Mouse (Mus musculus) mouse trophoblast stem cell (cell line): ENCODE results near the gene Oprd1.

Source experiments
- in situ Hi-C, 2 experiments: fragments of 300-500 bp; cut with MseI, MboI; formaldehyde crosslinking; loops; 2 replicates in 1 of 2; 3 replicates in 1 of 2; pipeline ENCODE4 v1.15.1; 2025

The Oprd1 gene

GRCm38 (mm10) chr4:132080492-132080983 is 63.7 kb downstream of the Oprd1 start:
- in situ Hi-C loops: loop anchor here in 1 of 2 experiments (10.0 kb wide), 2 partner anchors 94 to 106 kb away; no protein-coding TSS in a partner anchor

DNA sequence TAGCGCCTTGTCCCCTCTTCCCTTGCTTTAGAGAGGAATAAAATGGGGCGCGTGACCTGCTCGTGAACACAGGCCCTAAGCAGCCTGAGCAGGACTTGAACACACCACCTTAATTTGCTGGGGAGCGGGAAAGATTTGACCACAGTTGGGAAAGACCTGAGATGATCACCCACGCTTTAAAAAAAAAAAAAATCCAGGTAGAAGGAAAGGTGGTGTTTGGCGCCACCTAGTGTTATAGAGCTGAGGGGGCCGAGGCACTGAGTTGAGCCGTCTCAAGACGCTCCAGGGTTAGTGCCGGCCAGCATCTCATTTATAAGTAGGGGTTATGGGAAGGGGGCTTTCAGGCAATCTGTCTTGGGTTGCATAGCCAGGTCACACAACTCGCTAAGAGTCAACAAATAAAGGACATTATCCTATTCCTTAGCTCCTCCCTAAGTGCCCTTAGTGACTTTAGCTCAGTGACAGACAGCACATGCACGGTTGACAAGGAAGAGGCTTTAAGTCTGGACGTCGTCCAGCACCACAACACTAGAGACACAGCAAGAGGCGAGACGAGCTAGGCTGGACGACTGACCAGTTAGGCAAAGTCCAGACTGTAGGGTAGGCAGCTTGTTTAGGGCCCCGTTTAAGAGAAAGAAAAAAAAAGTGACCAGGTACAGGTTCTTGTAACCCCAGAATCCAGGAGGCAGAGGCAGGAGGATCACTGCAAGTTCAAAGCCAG is 64.6 kb downstream of the Oprd1 start:
- in situ Hi-C loops: loop anchor here in 1 of 2 experiments (5.0 to 10.0 kb wide), 3 partner anchors 37 to 105 kb away; no protein-coding TSS in a partner anchor

- in situ Hi-C loops: loop anchor here in 1 of 2 experiments (5.0 kb wide), 1 partner anchor 36 kb away; no protein-coding TSS in a partner anchor
Observed at GRCm38 (mm10) chr4:132078296-132078714, 66.0 kb downstream of the Oprd1 start.

DNA sequence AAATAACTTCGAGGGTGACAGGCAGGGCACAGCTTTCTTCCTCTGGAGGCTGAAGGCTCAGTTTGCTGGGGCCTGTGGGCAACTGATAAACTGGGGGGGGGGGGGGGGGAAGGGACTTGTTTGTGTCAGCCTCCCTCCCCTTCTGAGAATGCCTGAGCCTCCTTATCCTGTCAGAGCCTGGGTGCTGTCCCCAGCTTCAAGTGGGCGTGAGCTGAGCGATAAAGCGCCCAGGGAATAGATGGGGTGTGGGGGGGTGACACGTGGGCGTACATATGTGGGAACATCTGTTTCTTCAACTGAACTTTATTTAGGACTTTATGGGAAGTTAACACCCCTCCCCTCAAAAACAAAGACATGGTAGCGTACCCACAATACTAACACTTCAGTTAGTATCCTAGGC is 66.8 kb downstream of the Oprd1 start:
- in situ Hi-C loops: loop anchor here in 1 of 2 experiments (5.0 kb wide), 1 partner anchor 35 kb away; no protein-coding TSS in a partner anchor

DNA sequence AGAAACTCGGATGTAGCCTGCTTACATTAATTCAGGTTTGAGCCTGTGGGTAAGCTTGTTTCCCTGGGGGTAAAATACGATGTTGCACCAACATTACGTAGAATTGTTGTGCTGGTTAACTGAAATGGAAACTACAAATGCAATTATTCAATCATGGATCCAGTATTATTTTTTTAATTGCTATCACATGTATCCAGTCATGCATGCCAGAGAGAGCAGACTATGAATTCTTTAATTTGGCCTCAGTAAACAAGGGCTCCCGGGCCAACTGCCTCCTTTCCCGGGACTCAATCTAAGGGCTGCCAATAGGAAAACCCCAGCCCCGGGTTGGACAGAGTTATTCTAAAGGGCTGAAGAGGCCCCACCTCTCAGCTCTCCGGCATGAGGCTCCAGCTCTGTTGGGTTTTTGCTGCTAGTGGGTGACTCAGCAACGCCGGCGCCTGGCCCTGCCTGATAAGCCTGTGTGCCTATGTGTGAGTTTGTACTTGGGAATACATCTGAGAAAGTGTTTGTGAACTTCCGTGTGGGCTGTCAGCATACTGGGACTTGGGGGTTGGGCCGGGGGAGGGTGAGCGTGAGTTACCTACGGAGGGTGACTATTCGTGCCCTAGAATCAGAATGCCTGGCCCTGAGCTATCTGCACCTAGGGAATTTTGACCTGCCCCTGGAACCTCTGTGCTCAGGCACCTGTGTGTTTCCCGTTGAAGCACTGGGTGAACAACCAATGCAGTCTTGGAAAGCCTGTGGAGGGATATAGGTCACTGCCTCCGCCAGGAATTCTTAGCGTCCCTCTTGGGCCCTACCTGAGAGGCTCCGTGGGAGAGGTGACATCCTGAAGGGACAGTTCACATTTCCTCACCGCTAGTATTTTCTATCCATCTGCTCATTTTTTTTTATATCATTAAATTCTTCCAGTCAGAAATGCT is 67.5 kb downstream of the Oprd1 start:
- in situ Hi-C loops: loop anchor here in 1 of 2 experiments (5.0 kb wide), 1 partner anchor 34 kb away; no protein-coding TSS in a partner anchor

GRCm38 (mm10) chr4:132075796-132076195 is 68.5 kb downstream of the Oprd1 start:
- in situ Hi-C loops: loop anchor here in 1 of 2 experiments (5.0 kb wide), 1 partner anchor 33 kb away; no protein-coding TSS in a partner anchor

- in situ Hi-C loops: loop anchor here in 1 of 2 experiments (5.0 kb wide), 1 partner anchor 33 kb away; no protein-coding TSS in a partner anchor
Observed at GRCm38 (mm10) chr4:132074933-132075769, 69.1 kb downstream of the Oprd1 start, which contains the start of gene Epb41. Gene Epb41, minus strand, starts transcription at chr4:132075321.

DNA sequence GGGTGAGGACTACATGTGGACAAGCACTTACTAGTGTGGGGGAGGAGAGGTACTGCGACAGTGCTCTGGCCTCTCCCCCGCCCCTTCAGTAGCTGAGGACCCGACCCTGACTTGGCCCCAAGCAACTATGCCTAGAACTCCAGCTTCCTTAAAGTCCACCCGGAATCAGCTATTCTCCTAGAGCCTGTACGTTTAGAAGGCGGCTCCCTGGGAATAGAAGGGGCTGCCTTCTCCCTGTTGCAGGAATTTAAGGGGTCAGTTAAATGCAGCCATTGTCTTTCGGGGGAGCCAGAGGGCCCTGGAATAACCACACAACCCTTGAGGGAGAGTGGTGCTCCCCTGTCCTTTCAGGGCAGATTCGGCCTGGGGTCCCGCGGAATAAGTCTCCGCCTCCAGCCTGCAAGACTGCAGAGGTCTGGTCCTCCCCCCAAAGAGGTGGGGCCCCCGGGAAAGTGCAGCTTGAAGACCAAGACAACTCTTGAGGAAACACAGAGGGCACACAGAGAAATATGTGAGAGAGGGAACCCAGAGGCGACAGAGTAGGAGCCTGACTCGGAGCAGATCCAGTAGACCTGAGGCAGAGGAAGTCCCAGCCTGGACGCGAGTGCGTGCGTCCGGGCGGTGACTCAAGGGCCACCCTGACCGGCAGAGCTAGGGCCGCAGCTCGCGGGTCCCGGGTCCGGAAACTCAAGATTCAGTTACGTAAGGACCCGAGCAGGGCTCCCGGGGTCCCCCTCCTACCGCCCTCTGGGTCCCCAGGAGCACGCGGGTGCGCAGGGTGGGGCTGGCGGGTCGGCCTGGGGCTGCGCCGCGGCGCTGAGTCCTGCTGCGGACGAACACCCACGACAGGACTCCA is 70.0 kb downstream of the Oprd1 start, which contains the start of gene Gm10300:
Gm10300 (plus strand) TSS at position 621 of the 856 bp plus-strand sequence.
- in situ Hi-C loops: no loop called here

- in situ Hi-C loops: no loop called here
Observed at GRCm38 (mm10) chr4:132072946-132073345, 71.3 kb downstream of the Oprd1 start.

DNA sequence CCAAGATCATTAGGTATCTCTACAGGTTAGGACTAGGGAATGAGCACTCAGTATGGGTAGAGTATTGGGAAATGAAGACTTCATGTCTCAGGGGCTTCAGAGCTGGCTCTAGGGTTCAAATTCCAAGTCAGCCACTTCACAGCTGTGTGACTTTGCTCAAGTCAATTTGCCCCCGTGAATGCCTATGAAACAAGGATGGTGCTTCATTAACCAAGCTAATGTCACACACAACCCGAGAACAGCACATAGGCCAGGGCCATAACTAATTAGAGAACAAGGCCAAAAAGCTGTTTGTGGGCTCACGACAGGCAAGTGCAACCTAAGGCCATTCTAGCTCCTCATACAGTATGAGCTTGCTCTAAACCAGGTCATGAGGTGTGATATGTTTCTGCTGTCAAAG is 72.1 kb downstream of the Oprd1 start:
- in situ Hi-C loops: no loop called here

DNA sequence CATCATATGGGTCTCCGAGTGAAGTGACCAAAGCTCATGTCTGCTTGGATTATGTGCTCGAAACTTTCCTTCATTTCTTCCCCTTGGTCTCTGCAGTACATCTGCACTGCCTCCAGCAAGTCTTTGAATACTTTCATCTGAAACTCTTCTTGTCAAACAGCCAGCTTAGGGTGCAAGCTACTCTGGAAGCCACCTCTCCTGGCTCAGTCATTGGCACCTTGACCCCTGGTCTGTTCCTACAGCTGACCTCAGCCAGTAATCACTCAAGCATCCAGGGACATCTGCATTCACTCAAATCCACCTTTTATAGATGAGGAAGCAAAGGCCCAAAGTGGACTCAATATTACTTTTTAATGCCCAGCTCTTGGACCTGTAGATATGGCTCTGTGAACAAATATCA is 72.6 kb downstream of the Oprd1 start:
- in situ Hi-C loops: no loop called here

- in situ Hi-C loops: no loop called here
Observed at GRCm38 (mm10) chr4:132067938-132068235, 76.4 kb downstream of the Oprd1 start.

DNA sequence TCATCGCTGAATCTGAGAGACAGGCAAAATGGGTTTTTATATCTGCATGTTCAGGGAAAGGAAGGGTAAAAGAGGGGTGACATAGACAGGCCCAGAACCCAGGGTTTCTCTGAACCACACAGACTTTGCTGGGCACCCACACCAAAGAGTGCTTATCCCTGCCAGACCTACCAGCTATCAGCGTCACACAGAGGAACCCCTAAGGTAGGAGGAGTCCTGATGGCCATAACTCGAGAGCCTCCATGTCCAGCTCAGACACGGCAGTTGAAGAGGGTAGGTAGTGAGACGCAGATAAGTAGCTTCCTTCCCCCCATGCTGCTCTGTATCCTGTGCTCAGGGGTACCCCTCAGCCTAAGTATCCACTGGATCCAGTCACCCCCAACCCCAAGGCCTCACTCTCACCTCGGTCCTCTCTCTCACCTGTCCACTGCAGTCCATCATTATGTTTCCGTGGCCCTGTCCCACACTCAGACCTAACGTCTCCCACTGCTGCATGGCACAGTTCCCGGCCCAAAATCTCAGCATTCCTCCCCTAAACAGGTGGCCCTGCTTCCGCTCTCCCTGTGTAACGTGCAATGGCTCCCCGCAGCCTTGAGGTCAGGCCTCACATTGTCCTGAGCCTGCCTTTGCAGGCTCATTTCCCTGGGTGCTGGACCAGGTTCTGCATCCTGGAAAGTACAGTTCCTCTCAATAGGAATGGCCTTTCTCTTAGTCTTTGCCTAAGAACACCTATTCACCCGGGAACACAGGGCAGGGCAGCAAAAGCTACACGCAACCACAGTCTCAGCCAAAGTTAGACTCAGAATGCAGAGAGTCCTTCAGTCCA is 77.0 kb downstream of the Oprd1 start:
- in situ Hi-C loops: no loop called here

DNA sequence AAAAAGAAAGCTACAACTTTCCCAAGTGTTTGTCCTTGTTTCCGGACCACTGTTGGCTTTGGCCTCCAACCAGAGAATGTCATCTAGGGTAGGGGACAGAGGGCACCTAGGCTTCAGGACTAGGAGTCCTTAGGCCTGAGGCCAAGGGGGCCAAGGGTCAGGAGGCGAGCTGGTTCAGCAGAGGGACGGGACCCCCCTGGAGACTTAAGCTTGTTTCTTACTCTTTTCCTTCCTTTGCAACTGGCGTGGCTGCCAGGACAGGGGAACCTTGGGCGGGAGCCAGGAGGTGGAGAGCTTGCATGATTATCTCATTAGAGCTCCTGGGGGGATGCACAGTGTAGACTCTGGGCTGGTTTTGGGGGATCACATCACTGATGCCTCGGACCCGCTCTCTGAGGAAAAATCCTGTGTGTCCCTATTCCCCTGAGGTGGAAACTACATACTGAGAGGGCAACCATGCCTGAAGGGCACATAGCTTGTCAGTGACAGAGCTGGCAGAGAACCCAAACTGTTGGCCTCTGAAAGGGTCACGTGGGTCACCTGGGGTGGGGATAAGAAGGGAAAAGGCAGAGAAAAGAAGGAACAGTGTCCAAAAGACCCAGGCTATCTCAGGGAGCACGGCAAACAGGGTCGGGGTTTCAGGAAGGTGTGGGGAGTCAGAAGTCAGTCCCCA is 78.0 kb downstream of the Oprd1 start:
- in situ Hi-C loops: no loop called here

- in situ Hi-C loops: no loop called here
Observed at GRCm38 (mm10) chr4:132065578-132065977, 78.7 kb downstream of the Oprd1 start.

DNA sequence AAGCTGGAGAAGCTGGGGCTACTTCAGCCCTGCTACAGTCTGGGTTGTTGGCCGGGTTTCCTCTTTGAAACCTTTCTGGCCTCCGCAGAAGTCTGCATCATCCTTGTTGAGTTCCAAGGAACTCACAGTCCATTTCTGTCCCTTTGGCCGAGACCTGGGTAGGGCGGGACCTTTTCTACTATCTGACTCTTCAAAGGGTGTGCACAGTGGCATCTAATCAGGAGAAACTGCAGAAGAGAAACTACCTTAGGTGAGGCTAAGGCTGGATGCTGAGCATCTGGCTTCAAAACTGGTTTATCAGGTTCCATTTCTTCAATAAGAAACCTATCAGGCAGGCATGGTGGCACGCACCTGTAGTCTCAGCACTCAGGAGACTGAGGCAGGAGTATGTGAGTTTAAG is 79.7 kb downstream of the Oprd1 start:
- in situ Hi-C loops: no loop called here

GRCm38 (mm10) chr4:132062934-132063884 is 81.1 kb downstream of the Oprd1 start:
- in situ Hi-C loops: no loop called here
